Mouse (Mus musculus) forebrain, embryonic 14.5 days (tissue): ENCODE data around the gene Shroom3. TPM values are rescaled to one million over a fixed set of nuclear protein-coding genes. Genes with fewer than 3 reads are reported as not detected.

Source experiments
- ATAC-seq: fragments of 200-750 bp; cut with Nextera tagmentation; 2 replicates; pipeline ENCODE4 v1.8.0; 2017; ENCODE audit warnings: mild to moderate bottlenecking, moderate library complexity
- DNase-seq: peaks from one replicate; pipeline ENCODE4 v3.0.0-alpha.2; 2015; ENCODE audit warnings: low spot score
- H3K27ac ChIP-seq: fragments of 300-500 bp; sonication (generic); 2 replicates; pipeline ENCODE4 v1.5.1; 2014; ENCODE audit warnings: low read depth, mild to moderate bottlenecking, control low read depth, low read length, moderate library complexity
- H3K27me3 ChIP-seq: fragments of 300-500 bp; sonication (generic); replicated peaks from 2 replicates; pipeline ENCODE4 v1.6.1; 2014; ENCODE audit warnings: low read length, control low read depth, mixed read lengths; ENCODE audit not compliant: control insufficient read depth, insufficient read depth
- H3K36me3 ChIP-seq: fragments of 300-500 bp; sonication (generic); 2 replicates; pipeline ENCODE4 v1.6.1; 2014; ENCODE audit warnings: low read length, control low read depth; ENCODE audit not compliant: control insufficient read depth, insufficient read depth
- H3K4me1 ChIP-seq: fragments of 300-500 bp; sonication (generic); 2 replicates; pipeline ENCODE4 v1.6.1; 2014; ENCODE audit warnings: antibody characterized with exemption, low read length, control low read depth; ENCODE audit not compliant: control insufficient read depth, insufficient read depth
- H3K4me2 ChIP-seq: fragments of 300-500 bp; sonication (generic); 2 replicates; pipeline ENCODE4 v1.6.1; 2014; ENCODE audit warnings: mild to moderate bottlenecking, control low read depth, low read length
- H3K4me3 ChIP-seq: fragments of 300-500 bp; sonication (generic); 2 replicates; pipeline ENCODE4 v1.5.1; 2014; ENCODE audit warnings: low read depth, low read length, control low read depth
- H3K9ac ChIP-seq: fragments of 300-500 bp; sonication (generic); 2 replicates; pipeline ENCODE4 v1.6.1; 2014; ENCODE audit warnings: mild to moderate bottlenecking, low read length, control low read depth, moderate library complexity
- H3K9me3 ChIP-seq: fragments of 300-500 bp; sonication (generic); replicated peaks from 2 replicates; pipeline ENCODE4 v1.6.1; 2016; ENCODE audit warnings: low read length, control low read depth, mixed read lengths; ENCODE audit not compliant: control insufficient read depth
- WGBS: fragments of 180-500 bp; shearing (Covaris S2); extraction: QIAGEN DNeasy Blood & Tissue Kit; methylation state at CpG from one replicate; pipeline ENCODE4 v1.1.7; 2014; 5-methylcytosine and 5-hydroxymethylcytosine counted together
- polyA plus RNA-seq: library from polyadenylated mRNA; unstranded; fragments of >200 nt; fragmentation: Nextera tagmentation; extraction: Ambion mirVana; gene quantifications from 2 replicates; pipeline ENCODE4 v1.2.1, GENCODE M21; 2014

The Shroom3 gene
- polyA plus RNA-seq, 1 experiment from 2014 or later: 1.6 TPM

GRCm38 (mm10) chr5:92759156-92759745, 76.0 kb downstream of the Shroom3 start:
- 76% methylated on average over 6 of the region's 6 CpGs for WGBS

DNA sequence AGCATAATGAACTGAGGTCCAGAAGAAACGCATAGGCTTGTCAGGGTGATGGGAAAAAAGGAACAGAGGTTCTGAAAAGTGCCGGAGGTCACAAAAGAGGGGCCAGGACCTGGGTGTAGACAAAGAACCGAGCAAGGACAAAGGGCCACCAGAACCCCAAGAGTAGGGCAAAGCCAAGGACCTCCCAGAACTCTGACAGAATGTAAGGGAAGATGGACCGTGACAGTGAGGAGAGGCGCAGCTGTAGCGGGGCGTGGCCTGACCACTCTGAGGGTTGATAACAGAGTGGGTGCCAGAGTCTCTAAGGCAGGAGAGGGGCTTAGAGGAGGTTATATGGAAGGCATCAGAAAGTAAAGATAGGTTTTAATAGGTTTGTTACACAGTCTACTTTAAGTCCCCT, 77.3 kb downstream of the Shroom3 start:
- no peaks in the 10 kb centered on the region for H3K4me1 ChIP-seq
- H3K36me3 ChIP-seq: no peaks in the 10 kb centered on the region
- DNase-seq: no peak
- H3K4me2 ChIP-seq: no peak overlapping the region
- H3K27ac ChIP-seq: no peak overlapping the region
- H3K27me3 ChIP-seq: no peaks in the 10 kb centered on the region
- no peak for ATAC-seq
- H3K9me3 ChIP-seq: no peaks in the 10 kb centered on the region
- 85% methylated on average over 7 of the region's 7 CpGs for WGBS
- no peak overlapping the region for H3K4me3 ChIP-seq
- H3K9ac ChIP-seq: no peak overlapping the region

More at GRCm38 (mm10) chr5:92759156-92759745, 76.0 kb downstream of the Shroom3 start:
- DNase-seq (no peak), ATAC-seq (no peak)
- Histone ChIP-seq H3K27ac (no peak overlapping the region), H3K4me1 (no peaks in the 10 kb centered on the region), H3K9me3 (no peaks in the 10 kb centered on the region), H3K27me3 (no peaks in the 10 kb centered on the region), H3K4me3 (no peak overlapping the region), H3K36me3 (no peaks in the 10 kb centered on the region), H3K9ac (no peak overlapping the region), H3K4me2 (no peak overlapping the region)

GRCm38 (mm10) chr5:92761615-92762353, 78.5 kb downstream of the Shroom3 start:
- no peak for ATAC-seq
- Histone ChIP-seq H3K27me3 (no peaks in the 10 kb centered on the region), H3K4me2 (no peak overlapping the region), H3K9ac (no peak overlapping the region), H3K4me1 (no peaks in the 10 kb centered on the region), H3K9me3 (no peaks in the 10 kb centered on the region), H3K4me3 (no peak overlapping the region), H3K36me3 (no peaks in the 10 kb centered on the region), H3K27ac (no peak overlapping the region)
- 87% methylated on average over 9 of the region's 9 CpGs for WGBS
- DNase-seq: no peak

DNA sequence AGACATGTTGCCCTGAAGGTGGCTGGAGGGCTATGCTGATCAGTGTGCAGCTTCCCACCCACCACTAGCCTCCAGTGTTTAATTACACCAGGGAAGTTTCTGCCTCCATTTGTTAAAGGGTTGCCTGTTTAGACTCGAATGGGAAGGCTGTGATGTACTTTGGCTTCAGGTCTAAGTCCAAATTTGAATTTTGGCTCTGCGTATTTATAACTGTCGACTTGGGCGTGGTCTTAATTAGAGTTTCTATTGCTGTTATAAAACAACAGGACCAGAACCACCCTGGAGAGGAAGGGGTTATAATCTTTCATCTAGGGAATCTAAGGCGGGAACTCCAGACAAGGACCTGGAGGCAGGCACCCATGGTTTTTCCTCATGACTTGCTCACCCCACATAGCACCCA, 79.2 kb downstream of the Shroom3 start:
- no peaks in the 10 kb centered on the region for H3K4me1 ChIP-seq
- ATAC-seq (no peak), DNase-seq (no peak)
- no peak overlapping the region for H3K27ac ChIP-seq
- no peak overlapping the region for H3K4me3 ChIP-seq
- no peaks in the 10 kb centered on the region for H3K36me3 ChIP-seq
- no peak overlapping the region for H3K4me2 ChIP-seq
- WGBS: 95% methylated on average over 5 of the region's 5 CpGs
- no peaks in the 10 kb centered on the region for H3K27me3 ChIP-seq
- H3K9me3 ChIP-seq: no peaks in the 10 kb centered on the region
- H3K9ac ChIP-seq: no peak overlapping the region

DNA sequence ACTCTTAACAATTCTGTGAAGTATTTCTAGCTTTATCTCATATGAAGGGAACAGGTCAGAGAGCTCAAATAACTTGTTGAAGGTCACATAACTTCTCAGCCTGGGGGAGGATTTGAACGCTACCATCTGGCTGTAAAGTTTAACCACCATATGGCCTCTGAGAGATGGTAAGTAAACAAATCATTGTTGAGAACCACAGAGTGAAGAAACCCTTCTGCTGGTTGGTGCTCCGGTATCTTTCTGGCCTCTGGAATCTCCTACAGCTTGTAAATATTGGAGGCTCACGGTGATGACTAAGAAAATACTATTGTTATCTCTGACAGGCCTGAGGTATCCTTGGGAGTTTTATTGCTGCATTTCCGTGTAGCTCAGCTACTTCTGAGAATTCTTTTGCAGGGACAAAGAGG, 80.3 kb downstream of the Shroom3 start:
- 57% methylated on average over 4 of the region's 4 CpGs for WGBS
- Histone ChIP-seq H3K4me1 (no peaks in the 10 kb centered on the region), H3K4me3 (no peak overlapping the region), H3K9me3 (no peaks in the 10 kb centered on the region), H3K9ac (no peak overlapping the region), H3K27ac (no peak overlapping the region), H3K27me3 (no peaks in the 10 kb centered on the region), H3K36me3 (no peaks in the 10 kb centered on the region), H3K4me2 (no peak overlapping the region)
- ATAC-seq (no peak), DNase-seq (no peak)

- Histone ChIP-seq H3K9ac (no peak overlapping the region), H3K9me3 (no peaks in the 10 kb centered on the region), H3K4me3 (no peak overlapping the region), H3K4me1 (no peaks in the 10 kb centered on the region), H3K4me2 (no peak overlapping the region), H3K27ac (no peak overlapping the region), H3K27me3 (no peaks in the 10 kb centered on the region), H3K36me3 (no peaks in the 10 kb centered on the region)
- ATAC-seq: no peak
- no peak for DNase-seq
- 77% methylated on average over 4 of the region's 4 CpGs for WGBS
These were observed 83.1 kb downstream of the Shroom3 start for GRCm38 (mm10) chr5:92766301-92766700.

DNA sequence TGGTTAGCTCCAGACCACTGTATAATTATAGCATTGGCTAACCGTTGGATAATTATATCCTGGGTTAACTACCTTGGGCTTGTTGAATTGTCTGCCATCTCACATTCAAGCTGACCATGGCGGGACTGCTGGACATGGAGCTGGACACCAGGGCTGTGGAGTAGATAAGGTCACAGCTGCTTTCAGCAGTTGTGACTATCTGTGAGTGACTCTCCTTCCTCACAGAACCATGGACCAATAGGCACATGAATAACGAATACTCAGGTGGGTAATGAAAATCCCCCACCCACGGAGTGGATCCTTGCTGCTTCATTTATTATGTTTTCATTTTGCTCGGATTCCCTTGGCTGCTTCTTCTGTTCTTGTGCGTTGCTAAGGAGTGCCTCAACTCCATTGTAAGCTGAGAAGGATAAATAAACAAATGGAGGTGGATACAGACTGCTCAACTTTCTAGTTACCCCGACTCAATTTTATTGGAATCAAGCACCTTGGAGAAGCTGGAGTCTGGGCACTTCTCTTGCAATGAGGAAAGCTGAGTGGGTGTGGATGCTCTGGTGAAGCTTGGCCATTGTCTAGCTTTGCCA, 84.1 kb downstream of the Shroom3 start:
- Histone ChIP-seq H3K36me3 (no peaks in the 10 kb centered on the region), H3K9ac (no peak overlapping the region), H3K4me2 (no peak overlapping the region), H3K27me3 (no peaks in the 10 kb centered on the region), H3K27ac (no peak overlapping the region), H3K9me3 (no peaks in the 10 kb centered on the region), H3K4me1 (no peaks in the 10 kb centered on the region), H3K4me3 (no peak overlapping the region)
- DNase-seq (no peak), ATAC-seq (no peak)
- WGBS: 53% methylated on average over 7 of the region's 7 CpGs

DNA sequence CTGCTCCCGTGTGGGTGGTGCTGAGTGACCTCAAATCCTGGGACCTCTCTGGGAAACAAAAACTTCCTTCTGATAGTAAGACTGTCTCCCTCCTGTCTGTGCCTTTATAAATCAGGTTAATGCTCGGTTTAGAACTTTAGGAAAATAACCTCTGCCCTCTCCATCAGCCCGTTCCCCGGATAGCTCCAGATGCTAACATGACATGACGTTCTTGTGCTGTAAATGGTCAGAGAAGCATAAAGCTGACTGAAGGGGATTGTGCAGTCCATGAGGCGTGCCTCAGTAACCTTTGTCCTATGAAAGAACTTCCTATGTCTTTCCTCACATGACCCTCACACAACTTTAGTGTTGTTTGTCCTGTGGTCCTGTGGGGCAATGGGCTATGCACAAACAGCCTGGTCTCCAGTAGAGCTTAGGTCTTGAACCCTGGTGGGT, 84.6 kb downstream of the Shroom3 start:
- H3K9ac ChIP-seq: no peak overlapping the region
- H3K27me3 ChIP-seq: no peaks in the 10 kb centered on the region
- DNase-seq (no peak), ATAC-seq (no peak)
- WGBS: 84% methylated on average over 6 of the region's 6 CpGs
- no peak overlapping the region for H3K4me3 ChIP-seq
- no peaks in the 10 kb centered on the region for H3K9me3 ChIP-seq
- H3K4me2 ChIP-seq: no peak overlapping the region
- no peaks in the 10 kb centered on the region for H3K4me1 ChIP-seq
- H3K27ac ChIP-seq: no peak overlapping the region
- no peaks in the 10 kb centered on the region for H3K36me3 ChIP-seq

GRCm38 (mm10) chr5:92773821-92774220, 90.6 kb downstream of the Shroom3 start:
- Histone ChIP-seq H3K27ac (no peak overlapping the region), H3K27me3 (no peaks in the 10 kb centered on the region), H3K9ac (no peak overlapping the region), H3K9me3 (no peaks in the 10 kb centered on the region), H3K36me3 (no peaks in the 10 kb centered on the region), H3K4me2 (no peak overlapping the region), H3K4me3 (no peak overlapping the region), H3K4me1 (no peaks in the 10 kb centered on the region)
- ATAC-seq (no peak), DNase-seq (no peak)
- WGBS: 87% methylated on average over 3 of the region's 3 CpGs
